Mouse (Mus musculus) spleen, embryonic (tissue): ENCODE measurements at regions not wholly inside any gene's neighbourhood (a gene's known extent, or its start where the extent isn't known, plus 50 kb on each side); places are given as distances from the start of the nearest gene placed in this dataset.

ENCODE experiments used
- CTCF ChIA-PET: fragments of 350-600 bp; sonication (Branson Sonifier 250); formaldehyde crosslinking; loops from one replicate; lab custom pipeline; 2022; lab: Charles Lee

DNA sequence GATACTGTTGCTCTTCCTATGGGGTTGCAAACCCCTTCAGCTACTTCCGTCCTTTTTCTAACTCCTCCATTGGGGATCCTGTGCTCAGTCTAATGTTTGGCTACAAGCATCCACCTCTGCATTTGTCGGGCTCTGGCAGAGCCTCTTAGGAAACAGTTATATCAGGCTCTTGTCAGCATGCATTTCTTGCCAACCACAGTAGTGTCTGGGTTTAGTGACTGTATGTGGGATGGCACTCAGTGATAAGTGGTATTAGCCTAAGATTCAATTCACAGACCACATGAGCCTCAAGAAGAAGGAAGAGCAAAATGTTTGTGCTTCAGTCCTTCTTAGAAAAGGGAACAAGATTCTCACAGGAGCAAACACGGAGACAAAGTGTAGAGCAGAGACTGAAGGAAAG lies 1655.7 kb downstream of the Pla2g4a start:
- CTCF ChIA-PET = interaction anchor here (0.5 kb wide), 1 partner anchor 1956 kb away, joined by 4 read pairs; no protein-coding TSS in a partner anchor
